Mouse (Mus musculus) right cerebral cortex, postnatal 36 days (tissue): ENCODE results near the gene Olfr1148.

Experiments used
- DNase-seq, 2 experiments: peaks; one replicate each; pipeline ENCODE4 v3.0.0; 2022; ENCODE audit warnings: low spot score in 2 of 2, mixed read lengths in 1 of 2

The Olfr1148 gene

DNA sequence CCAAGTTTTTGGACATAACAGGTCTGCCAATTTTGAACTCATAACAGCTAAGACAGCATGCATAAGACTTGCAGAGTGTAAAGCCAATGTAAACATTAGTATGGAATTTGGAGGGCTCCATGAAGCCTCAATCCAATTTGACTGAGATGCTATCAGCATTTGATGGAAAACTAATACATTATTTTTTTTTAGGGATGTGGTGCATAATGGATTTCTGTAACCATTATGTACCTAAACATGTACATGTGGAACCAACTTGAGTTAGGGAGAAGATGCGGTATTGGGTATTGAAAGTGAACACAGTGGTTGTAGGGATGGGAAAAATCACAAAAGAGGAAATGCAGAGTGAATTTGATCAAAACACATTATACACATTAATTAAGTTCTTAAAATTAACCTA is at the start of gene Olfr1148:
TSS of gene Olfr1148 (plus strand) at position 301 of the 400 bp plus-strand sequence.
- no peak for DNase-seq

GRCm38 (mm10) chr2:87800292-87800691 is 30.0 kb upstream of the Olfr1148 start, which contains the start of gene Olfr1143:
TSS of gene Olfr1143 (plus strand) at chr2:87800592.
- no peak for DNase-seq

GRCm38 (mm10) chr2:87809522-87809921 is 20.8 kb upstream of the Olfr1148 start, which contains the start of gene Olfr1145:
TSS of gene Olfr1145 (plus strand) at chr2:87809822.
- no peak for DNase-seq

DNA sequence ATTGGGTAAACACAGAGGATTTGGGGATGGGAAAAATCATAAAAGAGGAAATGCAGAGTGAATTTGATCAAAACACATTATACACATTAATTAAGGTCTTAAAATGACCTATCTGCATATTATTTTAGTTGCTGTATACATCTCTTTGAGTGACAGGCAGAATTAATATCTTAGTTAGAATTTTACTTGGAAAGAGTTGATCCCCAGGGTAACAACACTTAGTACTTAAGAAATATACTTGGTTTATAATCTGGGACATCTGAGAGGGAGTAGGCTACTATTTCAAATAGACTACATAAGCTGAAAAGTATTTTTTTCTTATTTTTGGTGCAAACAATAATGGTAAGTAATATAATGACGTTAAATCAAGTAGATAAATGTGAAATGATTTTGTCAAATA is 13.4 kb downstream of the Olfr1148 start, which contains the start of gene Olfr1150-ps1:
TSS of gene Olfr1150-ps1 (plus strand) at position 301 of the 400 bp plus-strand sequence.
- DNase-seq: no peak

- DNase-seq: no peak
These were observed 25.2 kb downstream of the Olfr1148 start, which contains the start of gene Olfr1151 for GRCm38 (mm10) chr2:87855562-87855961. TSS of gene Olfr1151 (plus strand) at chr2:87855862.

DNA sequence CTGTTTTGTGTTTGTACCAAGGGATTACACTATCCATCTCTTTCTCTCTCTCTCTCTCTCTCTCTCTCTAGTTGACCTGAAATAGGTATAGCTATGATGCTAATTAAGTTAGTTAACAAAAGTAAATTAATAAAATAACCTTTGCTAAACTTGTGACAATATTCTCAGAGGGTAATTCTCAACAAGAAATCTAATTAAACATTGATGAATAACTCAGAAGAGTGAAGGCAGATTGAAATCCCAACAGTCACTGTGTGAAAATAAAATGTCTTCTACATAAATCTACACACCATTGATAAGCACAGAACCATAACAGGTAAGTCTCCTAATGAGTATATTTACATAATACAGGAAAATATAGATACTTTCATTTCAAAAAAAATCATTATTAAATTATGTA is 35.9 kb downstream of the Olfr1148 start, which contains the start of gene Olfr1152:
TSS of gene Olfr1152 (plus strand) at position 301 of the 400 bp plus-strand sequence.
- DNase-seq: no peak
